Mouse (Mus musculus) gastrocnemius, adult 8-10 months (tissue): ENCODE data around the gene Gm10772. TPM values are rescaled to one million over a fixed set of nuclear protein-coding genes. Genes with fewer than 3 reads are reported as not detected.
"Not testable (repeated sequence)": the region's sequence is repeated elsewhere in the genome, so short reads cannot be mapped to it uniquely, and the experiment has no call there.

Experiments used
- DNase-seq, 2 experiments: peaks; one replicate each; pipeline ENCODE4 v3.0.0; 2022; ENCODE audit warnings: low spot score in 2 of 2
- total RNA-seq, 4 experiments: library from RNA; stranded (reverse); gene quantifications; 2 replicates each; pipeline ENCODE4 v1.2.4; 2022

Gm10772 gene
- not detected for total RNA-seq

GRCm38 (mm10) chr13:66227473-66227872 lies at the start of gene Gm10772:
Gene Gm10772, minus strand, starts transcription at chr13:66227573.
- DNase-seq = not testable (repeated sequence)

DNA sequence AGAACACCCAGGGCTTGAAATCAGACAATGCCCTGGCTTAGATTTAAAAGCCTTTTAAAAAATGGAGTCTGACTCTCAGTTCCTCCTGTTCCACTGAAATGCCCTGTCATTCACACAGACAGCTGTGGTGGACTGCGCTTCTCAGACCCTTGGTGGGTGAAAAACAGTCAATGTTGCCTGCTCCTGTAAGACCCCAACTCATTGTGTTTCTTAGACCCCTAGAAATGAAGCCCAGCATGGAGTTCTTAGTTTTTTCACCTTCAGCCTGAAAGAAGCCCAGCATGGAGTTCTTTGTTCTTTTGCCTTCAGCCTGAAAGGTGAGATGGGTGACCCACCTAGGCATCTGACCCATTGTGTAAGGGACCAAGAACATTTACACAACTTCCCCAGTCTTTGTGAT lies 36.5 kb upstream of the Gm10772 start:
- DNase-seq = not testable (repeated sequence)

DNA sequence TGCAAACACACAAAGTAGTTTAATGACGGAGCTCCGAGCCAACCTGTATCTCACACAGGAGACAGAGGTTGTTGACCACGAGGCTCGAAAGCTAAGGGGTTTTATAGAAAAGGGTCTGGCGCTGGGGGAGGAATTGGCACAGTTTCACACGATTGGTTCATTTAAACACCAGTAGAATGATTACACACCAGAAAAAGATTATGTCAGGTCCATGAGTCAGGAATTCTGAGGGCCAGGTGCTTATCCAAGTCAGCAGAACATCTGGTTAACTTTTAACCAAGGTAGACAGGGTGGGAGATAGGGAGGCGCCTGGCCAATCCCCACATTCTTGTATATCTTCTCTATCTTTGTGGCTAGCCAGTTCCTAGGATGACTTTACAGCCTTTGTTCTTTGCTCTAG lies 35.8 kb upstream of the Gm10772 start:
- not testable (repeated sequence) for DNase-seq

DNA sequence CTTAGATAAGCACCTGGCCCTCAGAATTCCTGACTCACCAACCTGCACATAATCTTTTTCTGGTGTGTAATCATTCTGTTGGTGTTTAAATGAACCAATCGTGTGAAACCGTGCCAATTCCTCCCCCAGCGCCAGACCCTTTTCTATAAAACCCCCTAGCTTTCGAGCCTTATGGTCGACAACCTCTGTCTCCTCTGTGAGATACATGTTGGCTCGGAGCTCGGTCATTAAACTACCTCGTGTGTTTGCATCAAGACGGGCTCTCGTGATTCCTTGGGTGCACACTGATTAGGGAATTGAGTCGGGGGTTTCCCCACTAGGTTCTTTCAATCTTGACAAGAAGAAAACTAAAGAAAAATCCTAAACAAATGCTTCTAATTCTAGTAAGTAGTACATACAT lies 13.0 kb downstream of the Gm10772 start:
- no peak for DNase-seq

DNA sequence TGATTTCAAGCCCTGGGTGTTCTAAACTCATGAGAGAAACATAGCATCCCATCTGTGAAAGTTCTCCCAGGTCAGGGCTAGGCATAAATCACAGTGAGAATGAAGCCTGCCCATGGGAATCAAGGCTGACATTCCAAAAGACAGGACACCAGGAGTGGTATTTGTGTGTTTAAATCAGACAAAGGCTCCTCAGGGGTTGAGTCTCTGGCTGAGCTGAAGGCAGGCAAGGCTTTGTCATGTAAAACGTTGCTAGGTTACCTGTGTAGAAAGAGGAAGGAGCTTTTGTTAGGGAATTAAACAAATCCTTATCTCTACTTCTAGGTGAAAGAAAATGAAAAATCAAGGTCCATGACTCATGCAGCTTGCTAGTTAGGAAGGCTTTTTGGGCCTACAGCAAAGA lies 13.6 kb downstream of the Gm10772 start:
- DNase-seq = not testable (repeated sequence)

DNA sequence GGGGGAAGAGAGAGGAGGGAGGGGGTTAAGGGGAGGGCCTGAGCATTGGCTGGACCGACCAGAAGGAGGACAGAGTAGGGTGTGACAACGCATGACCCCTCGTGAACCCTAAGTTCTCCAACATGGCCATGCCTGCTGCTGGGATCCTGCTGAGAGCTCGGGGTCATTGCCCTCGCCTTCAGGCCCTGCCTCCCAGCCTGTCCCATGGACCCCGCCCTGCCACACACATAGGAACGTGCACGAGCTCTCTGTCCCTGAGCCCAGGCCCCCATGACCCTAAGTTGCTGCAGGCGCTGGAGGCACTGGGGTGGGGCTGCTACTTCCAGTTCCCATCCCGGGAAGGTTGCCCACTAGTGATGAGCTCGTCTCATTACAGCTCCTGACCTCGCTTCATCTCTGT lies 48.2 kb downstream of the Gm10772 start:
- DNase-seq = not testable (repeated sequence)

Other genes starting within 250 kb of the Gm10772 start
- gene Gm10324, start 108.0 kb downstream of the Gm10772 start, total RNA-seq = not detected
- not detected for gene 2410141K09Rik, start 213.5 kb upstream of the Gm10772 start, total RNA-seq